Mouse (Mus musculus) WW6 (cell line): ENCODE measurements around the gene Inpp5b.

Source experiments
- DNase-seq: peaks from one replicate; pipeline ENCODE4 v3.0.0-alpha.2; 2013; ENCODE audit warnings: low read depth, low spot score

The Inpp5b gene

GRCm38 (mm10) chr4:124765802-124766565 is 24.3 kb downstream of the Inpp5b start:
- no peak for DNase-seq

DNA sequence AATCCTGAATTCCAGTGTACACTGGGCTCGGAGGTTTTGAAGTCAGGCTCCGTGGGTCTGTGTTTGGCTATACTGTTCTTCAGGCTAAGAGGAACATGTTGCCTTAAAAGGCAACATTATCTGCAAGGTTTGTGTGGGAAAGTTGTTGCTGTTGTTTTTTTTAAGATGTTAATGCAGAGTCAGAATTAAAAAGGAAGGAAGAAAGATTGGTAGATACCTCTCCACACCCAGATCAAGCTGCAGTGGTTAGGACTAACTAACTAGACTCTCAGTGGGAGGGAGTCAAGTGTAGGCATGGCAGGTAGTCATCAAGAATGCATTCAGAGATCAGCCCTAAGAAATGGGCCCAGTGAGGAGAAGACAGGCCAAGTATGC is 24.9 kb downstream of the Inpp5b start:
- no peak for DNase-seq

DNA sequence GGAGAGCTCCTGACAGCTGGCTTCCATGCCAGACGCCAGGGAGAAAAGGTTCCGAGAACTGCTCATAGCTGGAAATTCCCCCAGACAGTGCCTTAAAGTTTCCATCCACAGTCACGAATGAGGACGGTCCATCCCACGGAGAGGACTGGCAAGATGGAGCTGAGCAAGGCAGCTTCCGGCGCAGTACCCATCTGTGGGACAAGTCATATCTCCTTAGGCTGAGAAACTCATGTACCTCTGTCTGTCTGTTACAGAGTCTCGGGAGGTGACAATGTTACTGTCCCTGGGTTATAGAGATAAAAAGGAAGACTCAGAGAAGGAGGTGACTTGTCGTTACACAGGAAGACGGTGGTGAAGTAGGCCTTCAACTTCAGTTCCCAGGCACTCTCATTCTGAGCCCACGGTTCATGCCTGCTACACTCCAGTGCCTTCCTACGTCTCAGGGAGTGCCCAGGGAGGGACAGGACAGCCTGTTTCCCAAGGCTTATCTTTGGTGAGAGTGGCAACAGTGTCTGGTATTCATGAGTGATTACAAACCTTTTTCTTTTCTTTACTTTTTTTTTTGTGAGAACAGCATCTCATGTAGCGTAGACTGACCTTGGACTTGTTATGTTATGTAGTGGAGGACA is 27.4 kb downstream of the Inpp5b start:
- DNase-seq, result no peak

DNA sequence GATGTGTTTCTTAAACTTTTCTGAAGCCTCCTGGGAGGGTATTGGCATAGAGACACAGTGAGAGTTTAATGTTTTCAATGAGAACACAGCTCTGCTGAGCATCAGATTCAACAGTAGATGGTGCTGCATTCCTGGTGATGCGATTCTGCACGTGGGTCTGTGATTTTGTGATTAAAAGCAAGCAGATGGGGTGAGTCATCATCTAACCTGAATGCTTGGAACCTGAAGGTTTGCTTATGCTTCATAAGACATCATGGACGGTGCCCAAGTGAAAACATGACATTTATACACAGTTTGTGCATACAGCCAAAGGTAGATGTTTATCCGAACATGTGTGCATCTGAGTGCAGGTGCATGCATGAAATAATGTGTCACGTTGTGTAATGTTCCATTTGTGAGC is 29.0 kb downstream of the Inpp5b start:
- no peak for DNase-seq

- DNase-seq, result no peak
Observed at GRCm38 (mm10) chr4:124772125-124772524, 30.5 kb downstream of the Inpp5b start.

DNA sequence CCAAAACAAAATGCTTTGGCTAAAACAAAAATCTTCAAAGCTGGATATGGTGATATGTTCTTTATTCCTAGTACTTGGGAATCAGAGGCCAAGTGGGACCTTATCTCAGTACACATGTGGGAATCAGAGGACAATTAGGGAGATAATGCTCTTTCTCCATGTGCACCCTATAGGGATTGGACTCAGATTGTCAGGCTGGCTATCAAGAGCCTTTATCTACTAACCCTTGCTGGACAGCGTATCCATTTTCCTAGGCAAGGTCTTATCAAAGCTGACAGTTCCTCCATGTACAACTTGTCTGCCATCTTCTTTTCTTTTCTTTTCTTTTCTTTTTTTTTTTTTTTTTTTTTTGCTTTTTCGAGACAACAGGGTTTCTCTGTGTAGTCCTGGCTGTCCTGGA is 31.8 kb downstream of the Inpp5b start:
- DNase-seq, result no peak

DNA sequence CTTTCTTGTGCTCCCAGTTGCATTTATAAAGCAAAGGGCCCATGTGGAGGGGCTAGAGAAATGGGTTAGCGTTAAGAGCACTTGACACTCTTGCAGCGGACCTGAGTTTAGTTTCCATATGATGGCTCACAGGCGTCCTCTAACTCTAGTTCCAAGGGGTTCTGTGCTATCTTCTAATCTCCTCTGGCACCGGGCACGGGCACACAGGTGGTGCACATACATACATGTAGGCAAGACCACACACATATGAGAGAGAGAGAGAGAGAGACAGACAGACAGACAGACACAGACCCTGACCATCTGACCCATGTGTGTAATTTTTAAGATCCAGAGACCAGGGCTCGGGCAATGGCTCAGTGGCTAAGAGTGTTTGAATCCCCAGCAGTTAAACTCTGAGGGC is 32.3 kb downstream of the Inpp5b start:
- DNase-seq, result no peak

DNA sequence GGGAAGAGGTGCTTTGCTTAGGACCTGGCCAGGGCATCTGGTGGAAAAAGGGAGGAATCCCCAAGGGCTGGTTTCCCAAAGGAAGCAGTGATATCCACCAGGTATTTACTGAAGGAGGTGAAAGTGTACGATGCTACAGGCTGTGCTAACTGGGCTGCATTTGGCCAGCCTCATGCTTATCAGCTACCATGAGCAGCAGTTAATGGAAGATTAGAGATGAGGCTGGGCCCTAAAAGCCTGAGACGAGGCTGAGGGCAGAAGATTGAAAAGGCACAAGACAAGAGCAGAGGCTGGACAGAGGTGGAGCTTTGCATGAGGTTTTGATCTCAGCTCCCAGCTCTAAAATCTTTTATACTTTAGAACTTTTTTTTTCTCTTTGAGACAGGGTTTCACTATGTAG is 32.8 kb downstream of the Inpp5b start:
- no peak for DNase-seq

DNA sequence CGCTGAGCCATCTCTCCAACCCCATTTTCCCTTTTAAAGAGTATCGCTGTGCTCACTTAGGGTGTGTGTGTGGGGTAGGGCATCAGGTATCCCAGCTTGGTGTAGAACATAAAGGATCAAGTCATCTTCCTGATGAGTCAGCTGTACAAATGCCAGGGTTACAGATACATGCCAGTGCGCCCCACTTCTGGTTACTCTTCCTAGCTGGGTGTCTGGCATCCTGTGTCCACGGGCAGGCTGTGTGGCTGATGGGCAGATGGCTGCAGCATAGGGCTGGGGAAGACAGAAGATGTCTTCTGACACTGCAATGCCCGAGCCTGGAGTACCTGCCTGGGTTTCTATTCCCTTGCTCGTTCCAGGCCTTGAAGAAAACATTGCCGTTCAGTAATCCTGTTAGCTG is 39.7 kb downstream of the Inpp5b start:
- no peak for DNase-seq

- no peak for DNase-seq
Observed at GRCm38 (mm10) chr4:124782395-124782794, 40.7 kb downstream of the Inpp5b start.

- no peak for DNase-seq
Observed at GRCm38 (mm10) chr4:124783937-124784336, 42.3 kb downstream of the Inpp5b start.

DNA sequence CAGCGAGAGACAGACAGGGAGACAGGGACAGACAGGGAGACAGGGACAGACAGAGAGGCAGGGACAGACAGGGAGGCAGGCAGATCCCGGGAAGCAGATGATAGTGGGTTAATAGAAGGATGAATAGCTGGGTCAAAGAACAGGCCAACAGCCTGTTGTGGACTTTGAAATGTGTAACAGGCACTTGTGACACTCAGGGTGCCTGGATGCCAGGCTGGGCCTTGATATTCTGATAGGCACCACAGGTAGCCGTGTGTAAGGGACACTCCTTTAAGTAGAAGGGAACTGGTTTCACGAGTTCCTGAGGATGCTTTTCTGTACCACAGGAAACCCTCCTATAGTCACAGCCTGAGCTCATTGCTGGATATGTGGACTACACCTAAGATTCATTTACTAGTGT is 48.4 kb downstream of the Inpp5b start:
- no peak for DNase-seq

DNA sequence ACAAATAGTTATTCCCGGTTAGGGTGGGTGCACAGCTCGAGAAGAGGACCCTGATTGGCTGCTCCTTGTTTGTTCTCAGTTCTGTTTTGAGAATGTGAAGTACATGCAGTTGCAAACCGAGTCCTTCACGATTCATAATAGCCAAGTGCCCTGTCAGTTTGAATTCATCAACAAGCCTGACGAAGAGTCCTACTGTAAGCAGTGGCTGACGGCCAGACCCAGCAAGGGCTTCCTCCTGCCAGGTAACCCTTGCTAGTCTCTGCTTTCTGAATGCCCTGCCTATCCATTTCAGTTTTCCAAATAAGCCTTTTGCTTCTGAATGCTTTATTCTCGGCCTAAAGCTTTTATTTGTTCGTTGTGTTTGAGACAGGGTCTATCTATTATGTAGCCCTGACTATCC is 50.5 kb downstream of the Inpp5b start:
- DNase-seq, result no peak

DNA sequence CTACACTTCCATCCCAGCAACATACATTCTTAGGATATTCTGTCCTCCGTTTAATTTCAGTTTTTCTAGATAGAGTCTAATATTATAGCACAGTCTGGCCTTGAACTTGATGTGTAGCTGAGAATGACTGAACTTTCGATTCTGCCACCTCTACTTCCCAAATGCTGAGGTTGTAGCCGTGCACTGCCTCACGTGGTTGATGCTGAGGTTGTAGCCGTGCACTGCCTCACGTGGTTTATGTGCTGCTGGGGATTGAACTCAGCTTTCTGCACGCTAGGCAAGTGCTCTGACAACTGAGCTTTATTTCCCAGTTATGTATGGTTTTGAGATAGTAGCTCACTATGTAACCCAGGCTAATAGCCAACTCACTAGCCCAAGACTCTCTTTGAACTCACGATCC is 54.5 kb downstream of the Inpp5b start:
- DNase-seq, result no peak

GRCm38 (mm10) chr4:124796913-124797312 is 55.3 kb downstream of the Inpp5b start:
- DNase-seq, result no peak

GRCm38 (mm10) chr4:124801552-124802308 is 60.1 kb downstream of the Inpp5b start, which contains the start of gene Mtf1:
Gene Mtf1, plus strand, starts transcription at chr4:124802104.
- peak; percentile 81 for DNase-seq

- DNase-seq, result peak; percentile 88
Observed at GRCm38 (mm10) chr4:124802309-124803260, 60.9 kb downstream of the Inpp5b start.

DNA sequence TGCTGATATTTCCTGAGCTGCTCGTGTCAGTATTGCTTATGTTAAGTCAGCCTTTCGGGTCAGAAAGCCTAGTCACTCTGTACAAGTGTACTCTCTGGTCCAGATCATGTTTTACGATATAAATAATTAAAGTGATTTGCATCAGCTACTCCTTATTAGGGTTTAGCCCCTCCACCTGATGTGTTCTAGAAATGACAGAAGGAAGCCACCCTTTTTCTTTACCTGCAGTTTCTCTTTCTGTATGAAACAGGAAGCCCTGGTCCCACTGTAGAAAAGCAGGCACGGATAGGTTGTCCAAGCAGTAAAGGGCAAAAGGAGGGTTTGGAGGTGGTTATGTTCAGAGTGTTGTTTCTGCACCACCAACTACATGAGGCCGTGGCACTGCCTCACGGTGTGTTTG is 61.8 kb downstream of the Inpp5b start:
- DNase-seq, result no peak

DNA sequence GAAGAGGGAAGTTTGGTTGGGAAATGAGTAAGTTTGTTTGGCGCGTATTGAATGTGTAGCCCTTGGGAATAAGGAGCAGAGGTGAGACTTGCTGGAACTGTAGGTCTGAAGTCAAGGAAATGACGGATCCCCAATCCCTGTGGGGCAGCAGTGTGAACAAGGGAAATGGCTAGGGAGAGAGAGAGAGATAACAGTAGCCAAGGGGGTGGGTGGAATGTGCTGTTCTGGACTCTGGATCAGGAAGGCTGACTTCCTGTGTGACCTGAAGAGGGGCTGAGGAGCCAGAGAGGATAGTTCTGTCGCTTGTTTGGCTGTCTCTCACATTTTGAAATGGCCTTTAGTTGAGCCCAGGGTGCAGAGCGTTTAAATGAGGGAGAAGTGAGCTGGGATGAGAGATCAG is 66.9 kb downstream of the Inpp5b start:
- DNase-seq, result no peak

- no peak for DNase-seq
Observed at GRCm38 (mm10) chr4:124809136-124809883, 67.7 kb downstream of the Inpp5b start.

GRCm38 (mm10) chr4:124810056-124810455 is 68.4 kb downstream of the Inpp5b start:
- no peak for DNase-seq
